Mouse (Mus musculus) adipocyte (in vitro differentiated cells): Measurements from ENCODE around the gene Cpn2.

Experiments used
- DNase-seq: peaks from one replicate; pipeline ENCODE4 v3.0.0-alpha.2; 2016; ENCODE audit warnings: low spot score

The Cpn2 gene

DNA sequence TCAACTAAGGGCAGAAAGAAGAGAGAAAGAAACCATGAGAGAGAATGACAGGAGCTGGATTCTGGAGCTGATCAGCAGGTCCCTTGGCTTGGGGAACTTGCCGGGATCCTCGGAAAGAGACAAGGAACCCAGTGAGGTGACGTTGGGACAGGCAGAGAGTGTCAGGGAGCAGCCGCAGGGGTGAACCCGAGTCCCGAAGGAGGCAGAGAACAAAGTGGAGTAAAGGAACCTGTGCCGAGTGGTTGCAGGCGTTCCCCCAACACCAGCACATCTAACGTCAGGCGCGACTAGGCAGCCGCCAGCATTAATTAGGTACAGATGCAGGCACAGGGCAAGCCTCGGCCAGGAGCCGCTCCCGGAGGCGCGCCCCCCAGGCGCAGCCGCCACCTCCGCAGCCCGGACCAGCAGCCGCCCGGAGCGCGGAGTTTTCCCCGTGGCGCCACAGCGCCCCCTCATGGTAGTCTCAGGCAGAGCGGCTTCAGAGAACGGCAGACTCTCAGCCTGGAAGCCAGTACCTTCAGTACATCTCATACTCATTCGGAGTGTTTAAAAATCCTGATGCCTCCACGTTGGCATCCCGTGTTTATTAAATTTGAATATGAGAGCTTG is 31.1 kb downstream of the Cpn2 start:
- peak; percentile 86 for DNase-seq

DNA sequence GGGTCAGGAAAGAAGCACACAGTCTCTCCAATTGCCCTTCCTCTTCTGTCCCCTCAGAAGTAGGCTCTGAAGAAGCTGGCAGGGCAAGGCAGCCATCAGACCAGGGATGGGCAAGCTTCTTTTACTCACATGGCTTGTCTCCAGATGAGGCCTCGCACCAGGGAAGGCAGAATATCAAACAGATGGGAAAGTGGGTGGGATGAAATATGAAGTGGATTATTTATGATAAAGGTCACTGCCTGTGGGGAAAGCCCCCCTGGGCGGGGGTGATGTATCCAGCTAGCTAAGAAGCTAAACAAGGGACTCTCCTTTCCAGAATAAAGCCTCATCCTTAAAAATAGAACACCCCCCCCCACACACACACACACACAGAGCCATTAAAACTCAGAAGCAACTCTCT is 31.7 kb downstream of the Cpn2 start:
- DNase-seq = peak; percentile 57

DNA sequence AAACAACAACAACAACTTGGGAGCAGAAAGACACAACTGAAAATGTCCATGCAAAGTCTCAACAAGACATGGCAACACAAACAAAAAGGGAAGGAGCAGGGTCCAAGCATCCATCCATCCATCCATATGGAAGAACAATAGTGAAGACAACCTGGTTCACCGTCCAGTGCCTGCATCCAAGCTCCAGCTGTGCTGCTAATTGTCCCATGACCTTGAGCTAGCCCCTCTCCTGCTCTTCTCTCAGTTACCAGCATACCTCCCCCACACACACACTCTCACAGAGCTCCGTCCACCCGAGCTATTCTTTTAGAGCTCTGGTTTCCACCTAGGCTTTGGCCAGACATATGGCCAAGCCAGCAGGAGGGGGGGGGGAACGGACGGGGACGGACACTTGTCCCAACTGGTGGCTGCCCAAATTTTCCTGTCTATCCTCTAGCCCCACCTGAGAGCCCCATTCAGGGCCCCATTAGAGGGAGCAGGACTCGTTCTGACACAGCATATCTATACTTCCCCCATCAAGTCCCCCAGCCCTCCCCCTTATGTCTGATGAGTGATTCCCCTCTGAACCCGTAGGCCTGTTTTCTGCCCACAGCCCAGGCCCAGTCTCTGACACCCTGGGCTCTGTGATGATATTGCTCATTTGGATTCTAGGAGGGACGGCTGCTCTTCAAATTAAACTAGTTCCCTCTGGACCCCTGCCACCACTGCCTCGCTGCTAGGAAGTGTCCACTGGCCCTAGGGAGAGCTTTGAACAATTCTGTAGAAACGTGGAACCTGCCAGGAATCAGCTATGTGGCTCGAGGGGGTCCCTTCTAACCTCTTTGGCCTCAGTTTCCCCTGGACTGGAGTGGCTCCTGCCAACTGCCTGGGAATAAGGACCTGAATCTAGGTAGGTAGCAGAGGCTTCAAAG is 32.4 kb downstream of the Cpn2 start:
- DNase-seq = no peak

DNA sequence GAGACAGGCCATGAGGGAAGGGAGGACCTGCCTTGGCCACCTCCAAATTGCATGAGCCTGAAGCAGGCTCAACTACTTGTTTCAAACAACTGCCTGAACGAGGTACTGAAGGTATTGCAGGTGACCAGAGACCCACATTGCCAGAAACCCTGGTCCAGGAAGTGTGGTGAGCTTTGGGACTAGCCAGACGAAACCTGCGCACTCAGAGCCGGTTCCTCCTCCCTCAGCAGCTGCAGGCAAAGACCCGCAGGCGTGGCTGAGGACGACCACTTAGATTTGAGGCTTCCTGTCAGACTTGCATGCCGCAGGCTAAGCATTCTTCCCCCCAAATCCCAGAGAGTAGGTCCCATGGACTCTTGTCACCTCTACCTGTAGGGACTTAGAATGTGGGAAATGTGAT is 33.2 kb downstream of the Cpn2 start:
- no peak for DNase-seq

DNA sequence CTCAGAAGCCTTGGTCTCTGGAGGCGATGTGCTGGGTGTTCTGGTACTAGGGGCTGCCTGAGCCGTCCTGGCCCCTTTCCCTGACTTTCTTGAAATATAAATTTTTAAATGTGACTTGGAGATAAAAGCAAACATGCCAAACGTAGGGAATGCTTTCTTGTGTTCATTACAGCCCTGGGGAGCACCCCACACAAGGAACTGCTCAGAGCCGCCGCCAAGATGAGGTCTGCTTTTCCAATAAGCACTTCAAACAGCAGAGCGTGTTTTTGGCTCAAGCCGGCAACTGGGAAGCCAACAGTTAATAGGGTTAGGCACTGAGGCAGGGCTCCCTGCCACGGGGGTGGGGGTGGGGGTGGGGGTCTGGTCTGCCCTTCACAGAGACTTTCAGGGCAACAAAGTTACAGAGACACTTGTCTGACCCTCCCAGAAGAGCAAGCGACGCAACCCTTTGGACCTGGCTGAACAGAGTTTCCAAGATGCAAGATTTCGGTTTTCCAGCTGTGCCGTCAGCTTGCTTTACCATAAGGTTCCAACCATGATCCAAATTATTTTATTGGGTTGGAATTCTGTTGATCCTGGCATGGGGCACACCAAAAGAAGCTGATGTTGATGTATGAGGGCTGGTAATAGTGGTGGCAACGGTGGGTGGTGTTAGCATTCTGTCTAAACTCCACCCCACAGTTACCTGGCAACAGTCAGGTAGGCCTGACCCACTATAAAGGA is 35.3 kb downstream of the Cpn2 start:
- DNase-seq = no peak

DNA sequence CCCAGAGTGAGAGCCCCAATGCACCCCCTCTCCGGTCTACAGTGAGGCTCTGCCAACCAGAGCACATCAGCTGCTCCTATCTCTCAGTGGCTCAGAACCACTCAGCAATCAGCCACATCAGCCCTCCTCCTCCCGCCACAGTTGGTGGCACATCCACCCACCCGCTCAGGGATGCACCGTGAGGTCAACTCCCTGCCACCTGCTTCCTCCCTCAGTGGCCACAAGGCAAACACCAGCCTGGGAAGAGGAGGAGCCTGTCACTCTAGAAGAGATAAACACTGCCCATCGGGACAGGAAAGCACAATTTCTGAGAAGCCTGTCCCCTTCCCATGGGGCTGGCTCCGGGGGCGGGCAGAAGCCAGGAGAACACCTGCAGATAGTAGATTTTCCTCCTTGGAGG is 39.9 kb downstream of the Cpn2 start:
- DNase-seq = no peak

DNA sequence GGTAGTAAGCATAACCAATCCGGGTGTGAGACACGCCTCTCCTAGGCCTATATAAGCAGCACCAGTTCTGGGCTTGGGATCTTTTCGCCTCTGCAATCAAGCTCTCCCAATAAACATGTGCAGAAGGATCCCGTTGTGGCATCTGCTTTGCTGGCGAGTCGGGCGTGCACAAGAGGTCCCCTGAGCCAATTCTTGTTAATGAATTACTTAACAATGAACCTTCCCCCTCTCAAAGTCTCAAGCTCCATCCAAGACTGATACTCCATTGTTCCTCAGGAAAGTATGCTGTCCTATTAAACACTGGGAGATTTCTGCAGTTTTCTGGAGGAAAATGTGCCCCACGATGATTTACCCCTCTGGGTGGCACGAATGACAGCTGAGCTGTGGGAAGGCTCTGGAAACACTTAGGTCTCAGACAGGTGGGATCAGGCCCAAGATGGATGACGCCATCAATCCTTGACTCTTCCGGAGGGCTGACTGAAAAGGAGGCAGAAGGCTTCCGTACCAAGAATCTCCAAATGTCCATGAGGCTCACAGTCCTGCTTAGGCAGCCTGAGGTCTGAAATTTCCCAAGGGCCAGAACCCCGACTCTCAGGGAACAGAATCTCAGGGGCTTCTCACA is 46.0 kb downstream of the Cpn2 start:
- no peak for DNase-seq

DNA sequence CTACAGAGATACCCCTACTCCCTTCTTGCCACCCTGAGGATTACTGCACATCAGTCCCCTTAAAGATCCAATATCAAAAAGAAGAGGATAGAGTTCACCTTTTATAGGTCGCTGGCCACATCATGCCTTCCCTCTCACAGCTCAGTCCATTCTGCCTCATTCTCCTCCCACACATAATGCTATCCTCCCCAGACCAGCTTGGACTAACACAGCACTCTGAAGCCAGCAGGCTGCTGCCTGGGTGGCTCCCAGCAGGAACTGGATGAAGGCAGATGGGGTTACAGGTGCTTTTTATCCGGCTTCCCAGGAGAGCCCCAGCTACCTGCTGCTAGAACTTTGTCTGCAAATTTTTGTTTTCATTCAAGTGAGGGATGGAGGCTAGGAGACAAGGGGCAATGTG is 51.5 kb downstream of the Cpn2 start:
- DNase-seq = no peak

DNA sequence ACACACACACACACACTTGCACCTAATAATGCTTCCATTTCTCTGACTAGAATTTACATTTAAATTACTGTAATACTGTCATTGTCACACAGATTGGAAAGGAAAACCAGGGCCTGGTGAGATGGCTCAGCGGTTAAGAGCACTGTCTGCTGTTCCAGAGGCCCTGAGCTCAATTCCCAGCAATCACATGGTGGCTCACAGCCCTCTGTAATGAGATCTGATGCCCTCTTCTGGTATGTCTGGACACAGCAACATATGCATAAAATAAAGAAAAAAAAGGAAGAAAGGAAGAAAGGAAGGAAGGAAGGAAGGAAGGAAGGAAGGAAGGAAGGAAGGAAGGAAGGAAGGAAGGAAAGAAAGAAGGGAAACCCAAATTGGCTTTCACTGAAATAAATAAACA is 53.7 kb downstream of the Cpn2 start:
- no peak for DNase-seq

DNA sequence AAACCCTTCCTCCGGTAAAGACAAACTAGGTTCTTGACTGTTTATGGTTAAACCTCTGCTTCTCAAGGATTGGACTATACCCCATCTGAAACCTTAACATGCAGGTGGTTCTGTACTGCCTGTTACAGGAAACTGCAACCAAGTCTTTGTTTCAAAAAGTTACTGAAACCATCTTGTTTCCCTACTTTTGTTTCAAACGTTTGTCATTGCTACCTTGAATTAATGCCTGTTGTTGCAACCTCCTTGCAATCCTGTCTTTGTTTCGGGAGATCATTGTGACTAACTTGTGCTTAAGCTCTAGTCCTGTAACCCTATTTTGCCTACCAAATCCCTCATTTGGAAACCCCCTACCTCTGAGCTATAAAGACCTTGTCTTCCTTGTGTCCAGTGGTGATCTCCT is 55.3 kb downstream of the Cpn2 start:
- no peak for DNase-seq

DNA sequence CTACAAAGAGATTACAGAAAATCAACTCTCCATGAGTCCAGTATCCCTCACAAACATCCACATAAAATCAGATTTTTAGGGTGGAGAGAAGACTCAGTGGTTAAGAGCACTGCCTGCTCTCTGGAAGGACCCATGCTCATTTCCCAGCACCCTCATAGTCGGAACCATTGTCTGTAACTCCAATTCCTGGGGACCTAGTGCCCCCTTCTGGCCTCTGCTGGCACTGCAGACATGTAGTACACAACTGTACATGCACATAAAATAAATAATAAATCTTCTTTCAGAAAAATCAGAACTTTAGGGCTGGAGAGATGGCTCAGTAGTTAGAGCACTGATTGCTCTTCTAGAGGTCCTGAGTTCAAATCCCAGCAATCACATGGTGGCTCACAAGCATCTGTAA is 58.0 kb downstream of the Cpn2 start:
- DNase-seq = no peak

DNA sequence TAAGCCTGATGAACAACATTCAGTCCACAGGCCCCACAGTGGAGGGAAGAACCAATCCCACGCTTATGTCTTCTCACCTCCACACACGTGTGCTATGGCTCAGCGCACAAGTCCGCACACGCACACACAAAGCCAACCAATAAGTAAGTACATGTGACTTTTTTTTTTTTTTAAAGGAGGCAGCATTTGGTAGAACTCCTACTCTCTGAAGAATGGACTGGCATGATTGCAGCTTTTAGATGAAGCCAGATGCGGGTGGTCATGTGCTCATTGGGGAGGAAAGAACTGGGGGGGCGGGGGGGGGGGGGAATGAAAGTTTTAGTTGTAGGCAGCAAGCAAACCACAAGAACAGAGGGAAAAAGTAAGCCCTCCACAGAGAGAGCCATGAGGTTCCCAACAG is 59.3 kb downstream of the Cpn2 start:
- no peak for DNase-seq

DNA sequence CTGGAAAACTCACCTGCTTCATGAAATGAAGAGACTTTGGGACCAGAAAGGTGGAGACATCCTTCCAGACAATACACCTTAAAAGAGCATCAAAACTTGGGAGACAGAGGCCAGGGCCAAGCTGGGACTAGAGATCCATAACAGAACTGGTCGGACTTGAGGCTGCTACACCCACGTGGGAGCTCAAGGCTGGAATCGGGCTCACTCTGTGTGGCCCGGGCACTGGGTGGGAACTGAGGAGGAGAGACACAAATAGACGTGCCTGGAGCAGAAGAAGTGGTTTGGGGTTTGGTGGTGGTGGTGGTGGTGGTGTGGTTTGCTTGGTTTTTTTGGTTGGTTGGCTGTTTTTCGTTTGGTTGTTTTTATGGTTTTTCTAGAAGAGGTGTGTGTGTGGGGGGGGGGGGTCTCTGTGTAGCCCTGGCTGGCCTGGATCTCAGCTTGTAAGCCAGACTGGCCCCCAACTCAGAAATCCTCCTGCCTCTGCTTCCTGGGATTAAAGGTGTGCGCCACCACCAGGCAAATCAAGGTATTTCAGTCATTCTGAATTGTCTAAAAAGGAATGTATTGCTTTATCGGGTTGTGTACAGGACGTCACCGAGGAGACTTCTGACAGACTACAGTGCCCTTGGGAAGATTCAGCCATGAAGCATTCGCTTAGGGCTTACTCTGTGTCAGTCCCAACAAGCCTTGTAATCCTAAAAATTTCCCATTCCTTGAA is 60.0 kb downstream of the Cpn2 start:
- no peak for DNase-seq
